Mouse (Mus musculus) testis, adult 2 months (tissue): Measurements from ENCODE around the gene Hist1h4f. TPM values are rescaled to one million over a fixed set of nuclear protein-coding genes. Genes with fewer than 3 reads are reported as not detected.

Experiments
- H3K27ac ChIP-seq: fragments of 200-500 bp; 2 replicates; pipeline ENCODE4 v1.5.1; 2012; ENCODE audit warnings: low read depth, low read length; ENCODE audit not compliant: control insufficient read depth, insufficient read depth
- H3K27me3 ChIP-seq: fragments of 200-500 bp; 2 replicates; pipeline ENCODE4 v1.6.1; 2012; ENCODE audit warnings: mild to moderate bottlenecking, low read length, moderate library complexity; ENCODE audit not compliant: control insufficient read depth, insufficient read depth
- H3K36me3 ChIP-seq: fragments of 200-500 bp; 2 replicates; pipeline ENCODE4 v1.6.1; 2012; ENCODE audit warnings: mild to moderate bottlenecking, low read length; ENCODE audit not compliant: control insufficient read depth, insufficient read depth
- H3K4me1 ChIP-seq: fragments of 200-500 bp; 2 replicates; pipeline ENCODE4 v1.6.1; 2012; ENCODE audit warnings: low read length; ENCODE audit not compliant: control insufficient read depth, insufficient read depth
- H3K4me3 ChIP-seq: fragments of 200-500 bp; 2 replicates; pipeline ENCODE4 v1.5.1; 2012; ENCODE audit warnings: low read depth, mild to moderate bottlenecking, low read length, moderate library complexity, mixed read lengths; ENCODE audit not compliant: control insufficient read depth
- CTCF ChIP-seq: fragments of 200-500 bp; IDR thresholded peaks from 2 replicates; pipeline ENCODE4 v1.5.1; 2012; ENCODE audit warnings: low read depth, mild to moderate bottlenecking, inconsistent platforms, low read length, moderate library complexity; ENCODE audit not compliant: control insufficient read depth, insufficient read depth, insufficient replicate concordance
- POLR2A ChIP-seq: fragments of 200-500 bp; IDR thresholded peaks from 2 replicates; pipeline ENCODE4 v1.6.1; 2012; ENCODE audit warnings: low read depth, mild to moderate bottlenecking, inconsistent platforms, low read length, moderate library complexity; ENCODE audit not compliant: control insufficient read depth
- polyA plus RNA-seq: library from polyadenylated mRNA; depleted of rRNA; stranded (reverse); fragments of >200 nt; gene quantifications from 2 replicates; pipeline ENCODE4 v1.2.3, GENCODE M21; 2012; rRNA removed

Hist1h4f gene
- polyA plus RNA-seq, 1 experiment: 2.1 TPM

GRCm38 (mm10) chr13:23505662-23506345 is 45.6 kb downstream of the Hist1h4f start:
- TF ChIP-seq CTCF (no peak), POLR2A (no peak)

GRCm38 (mm10) chr13:23503797-23504196 is 47.7 kb downstream of the Hist1h4f start:
- Histone ChIP-seq H3K4me1 (peaks cover 3% of the 10 kb centered on the region), H3K27ac (no peak overlapping the region)

More at GRCm38 (mm10) chr13:23505662-23506345, 45.6 kb downstream of the Hist1h4f start:
- Histone ChIP-seq H3K27ac (no peak overlapping the region), H3K4me3 (no peak overlapping the region), H3K4me1 (peaks cover 3% of the 10 kb centered on the region), H3K27me3 (no peaks in the 10 kb centered on the region), H3K36me3 (no peaks in the 10 kb centered on the region)

GRCm38 (mm10) chr13:23502916-23503315 is 48.5 kb downstream of the Hist1h4f start:
- TF ChIP-seq POLR2A (no peak), CTCF (no peak)
- Histone ChIP-seq H3K4me1 (peaks cover 3% of the 10 kb centered on the region), H3K4me3 (no peak overlapping the region), H3K27ac (no peak overlapping the region), H3K27me3 (no peaks in the 10 kb centered on the region), H3K36me3 (no peaks in the 10 kb centered on the region)

More at GRCm38 (mm10) chr13:23503797-23504196, 47.7 kb downstream of the Hist1h4f start:
- H3K27me3 ChIP-seq: no peaks in the 10 kb centered on the region
- no peak overlapping the region for H3K4me3 ChIP-seq
- TF ChIP-seq CTCF: no peak
- TF ChIP-seq POLR2A: no peak
- H3K36me3 ChIP-seq: no peaks in the 10 kb centered on the region

- peaks cover 3% of the 10 kb centered on the region for H3K4me1 ChIP-seq
- H3K27me3 ChIP-seq: no peaks in the 10 kb centered on the region
- H3K4me3 ChIP-seq: no peak overlapping the region
- TF ChIP-seq CTCF: no peak
- no peak for TF ChIP-seq POLR2A
- H3K36me3 ChIP-seq: no peaks in the 10 kb centered on the region
- no peak overlapping the region for H3K27ac ChIP-seq
Observed at GRCm38 (mm10) chr13:23502031-23502567, 49.3 kb downstream of the Hist1h4f start.

- Histone ChIP-seq H3K27me3 (no peaks in the 10 kb centered on the region), H3K36me3 (no peaks in the 10 kb centered on the region), H3K4me1 (peaks cover 3% of the 10 kb centered on the region), H3K4me3 (no peak overlapping the region), H3K27ac (no peak overlapping the region)
- no peak for TF ChIP-seq CTCF
- TF ChIP-seq POLR2A: no peak
Observed at GRCm38 (mm10) chr13:23501511-23501910, 49.9 kb downstream of the Hist1h4f start.

Other genes starting within 250 kb of the Hist1h4f start
- 1.1 and 1.8 TPM in 2 replicates for gene Zfp322a, start 182.4 kb downstream of the Hist1h4f start, polyA plus RNA-seq
- 2.0 TPM in 2 replicates for gene Abt1, start 127.8 kb downstream of the Hist1h4f start, polyA plus RNA-seq
- gene Btn1a1, start 85.7 kb downstream of the Hist1h4f start, polyA plus RNA-seq: 0.05 and 0.26 TPM in 2 replicates
- gene Btn2a2, start 62.8 kb downstream of the Hist1h4f start, polyA plus RNA-seq: 0.08 and 0.21 TPM in 2 replicates
- gene Hist1h4h, start 20.6 kb downstream of the Hist1h4f start, polyA plus RNA-seq: 13.2 and 17.1 TPM in 2 replicates
- 4.4 and 4.5 TPM in 2 replicates for gene Hist1h2af, start 17.7 kb downstream of the Hist1h4f start, polyA plus RNA-seq
- gene Hist1h3g, start 16.2 kb downstream of the Hist1h4f start, polyA plus RNA-seq: 1.3 and 2.7 TPM in 2 replicates
- 0.07 and 0.13 TPM in 2 replicates for gene Hist1h2bh, start 8.3 kb downstream of the Hist1h4f start, polyA plus RNA-seq
- gene Hist1h3f, start 7.6 kb downstream of the Hist1h4f start, polyA plus RNA-seq: 1.3 and 1.4 TPM in 2 replicates
- gene Hist1h1d, start 1.6 kb upstream of the Hist1h4f start, polyA plus RNA-seq: 0.02 and 0.04 TPM in 2 replicates
- gene Hist1h3e, start 10.7 kb upstream of the Hist1h4f start, polyA plus RNA-seq: 2.8 and 3.2 TPM in 2 replicates
- 0.34 and 0.36 TPM in 2 replicates for gene Hist1h2ae, start 19.6 kb upstream of the Hist1h4f start, polyA plus RNA-seq
- gene Hist1h2bg, start 19.7 kb upstream of the Hist1h4f start, polyA plus RNA-seq: 6.8 and 7.8 TPM in 2 replicates
- 0.98 and 2.9 TPM in 2 replicates for gene Hist1h2bf, start 22.5 kb upstream of the Hist1h4f start, polyA plus RNA-seq
- 0.90 and 1.0 TPM in 2 replicates for gene Hist1h2ad, start 22.7 kb upstream of the Hist1h4f start, polyA plus RNA-seq
- gene Hist1h3d, start 24.1 kb upstream of the Hist1h4f start, polyA plus RNA-seq: 0.98 and 1.1 TPM in 2 replicates
- gene Hist1h4d, start 29.9 kb upstream of the Hist1h4f start, polyA plus RNA-seq: 2.7 and 2.9 TPM in 2 replicates
- 0.42 and 0.58 TPM in 2 replicates for gene Hist1h2be, start 69.5 kb upstream of the Hist1h4f start, polyA plus RNA-seq
- gene Hist1h1e, start 70.9 kb upstream of the Hist1h4f start, polyA plus RNA-seq: 0.35 and 0.41 TPM in 2 replicates
- 0.20 and 0.26 TPM in 2 replicates for gene Hist1h2ac, start 132.3 kb upstream of the Hist1h4f start, polyA plus RNA-seq
- 17.8 and 19.0 TPM in 2 replicates for gene Hist1h2bc, start 132.6 kb upstream of the Hist1h4f start, polyA plus RNA-seq
- 22.2 and 24.8 TPM in 2 replicates for gene Hist1h1t, start 144.2 kb upstream of the Hist1h4f start, polyA plus RNA-seq
- gene Hist1h4c, start 146.8 kb upstream of the Hist1h4f start, polyA plus RNA-seq: 20.1 and 20.6 TPM in 2 replicates
- 5.2 and 6.1 TPM in 2 replicates for gene Hfe, start 159.2 kb upstream of the Hist1h4f start, polyA plus RNA-seq
- 5.4 and 6.9 TPM in 2 replicates for gene Hist1h1c, start 187.2 kb upstream of the Hist1h4f start, polyA plus RNA-seq
- gene Hist1h3c, start 194.0 kb upstream of the Hist1h4f start, polyA plus RNA-seq: 2.3 TPM in 2 replicates
- 3.9 and 7.0 TPM in 2 replicates for gene Hist1h2bb, start 195.1 kb upstream of the Hist1h4f start, polyA plus RNA-seq
- gene Hist1h2ab, start 199.5 kb upstream of the Hist1h4f start, polyA plus RNA-seq: 4.4 and 6.2 TPM in 2 replicates
- gene Hist1h3b, start 200.6 kb upstream of the Hist1h4f start, polyA plus RNA-seq: 4.2 and 4.7 TPM in 2 replicates
- 2.4 and 2.5 TPM in 2 replicates for gene Hist1h4b, start 205.4 kb upstream of the Hist1h4f start, polyA plus RNA-seq
- gene Hist1h4a, start 209.6 kb upstream of the Hist1h4f start, polyA plus RNA-seq: 83.8 and 94.1 TPM in 2 replicates
- 29.4 and 33.4 TPM in 2 replicates for gene Hist1h3a, start 210.7 kb upstream of the Hist1h4f start, polyA plus RNA-seq
- gene Hist1h1a, start 212.0 kb upstream of the Hist1h4f start, polyA plus RNA-seq: 2.9 and 4.3 TPM in 2 replicates
- gene Trim38, start 218.3 kb upstream of the Hist1h4f start, polyA plus RNA-seq: 2.1 and 2.5 TPM in 2 replicates